Mouse (Mus musculus) liver, adult 2 months (tissue): ENCODE measurements around the gene Tenm3. TPM values are rescaled to one million over a fixed set of nuclear protein-coding genes. Genes with fewer than 3 reads are reported as not detected.

Experiments
- DNase-seq: peaks from one replicate; pipeline ENCODE4 v3.0.0-alpha.2; 2011; ENCODE audit warnings: low read depth, low spot score; ENCODE audit errors: extremely low read depth
- H3K27ac ChIP-seq: fragments of 200-500 bp; replicated peaks from 2 replicates; pipeline ENCODE4 v1.5.1; 2012; ENCODE audit warnings: low read depth, mild to moderate bottlenecking, control low read depth, inconsistent platforms, low read length; ENCODE audit not compliant: insufficient read depth
- H3K27me3 ChIP-seq: fragments of 200-500 bp; 2 replicates; pipeline ENCODE4 v1.6.1; 2012; ENCODE audit warnings: mild to moderate bottlenecking, moderate library complexity, low read length, inconsistent platforms; ENCODE audit not compliant: control insufficient read depth, insufficient read depth
- H3K36me3 ChIP-seq: fragments of 200-500 bp; 2 replicates; pipeline ENCODE4 v1.6.1; 2012; ENCODE audit warnings: low read length, inconsistent platforms; ENCODE audit not compliant: control insufficient read depth, insufficient read depth
- H3K4me1 ChIP-seq: fragments of 200-500 bp; 2 replicates; pipeline ENCODE4 v1.6.1; 2011; ENCODE audit warnings: low read length; ENCODE audit not compliant: control insufficient read depth, insufficient read depth
- H3K4me3 ChIP-seq: fragments of 200-500 bp; 2 replicates; pipeline ENCODE4 v1.5.1; 2011; ENCODE audit warnings: low read depth, mild to moderate bottlenecking, control low read depth, low read length, moderate library complexity; ENCODE audit not compliant: insufficient read depth
- H3K79me2 ChIP-seq: fragments of 200-500 bp; 2 replicates; pipeline ENCODE4 v1.6.1; 2012; ENCODE audit warnings: inconsistent platforms, mild to moderate bottlenecking, low read length, moderate library complexity; ENCODE audit not compliant: control insufficient read depth, insufficient read depth
- H3K9ac ChIP-seq: fragments of 200-500 bp; 2 replicates; pipeline ENCODE4 v1.6.1; 2012; ENCODE audit warnings: low read depth, mild to moderate bottlenecking, control low read depth, inconsistent platforms, low read length
- CTCF ChIP-seq: fragments of 200-500 bp; IDR thresholded peaks from 2 replicates; pipeline ENCODE4 v1.5.1; 2011; ENCODE audit warnings: low read depth, low read length, control low read depth
- POLR2A ChIP-seq: fragments of 200-500 bp; IDR thresholded peaks from 2 replicates; pipeline ENCODE4 v1.6.1; 2011; ENCODE audit warnings: low read length, control low read depth; ENCODE audit not compliant: insufficient read depth; ENCODE audit errors: extremely low read depth
- WGBS: fragments of 180-500 bp; shearing (Covaris S2); methylation state at CpG from one replicate; pipeline ENCODE4 v1.1.7; 2018; 5-methylcytosine and 5-hydroxymethylcytosine counted together
- polyA plus RNA-seq: library from polyadenylated mRNA; depleted of rRNA; stranded (reverse); fragments of >200 nt; gene quantifications from 2 replicates; pipeline ENCODE4 v1.2.3, GENCODE M21; 2012
- total RNA-seq: library from RNA; depleted of rRNA; stranded (reverse); fragments of >200 nt; gene quantifications from 2 replicates; pipeline ENCODE4 v1.2.3, GENCODE M21; 2014

The Tenm3 gene
- total and polyA plus RNA-seq, 2 experiments = 5.3 to 12.5 TPM

- peaks cover 2% of the 10 kb centered on the region; the same call in 1 of the 2 replicates for H3K79me2 ChIP-seq
- H3K36me3 ChIP-seq = no peaks in the 10 kb centered on the region
- peak; percentile 96 for DNase-seq
- peak overlapping the region; percentile 6; the same call in 1 of the 2 replicates for H3K27ac ChIP-seq
- H3K4me1 ChIP-seq = peaks cover 8% of the 10 kb centered on the region
- no peaks in the 10 kb centered on the region for H3K27me3 ChIP-seq
- H3K9ac ChIP-seq = no peak overlapping the region
- H3K4me3 ChIP-seq = no peak overlapping the region
- no peak for TF ChIP-seq POLR2A
- TF ChIP-seq CTCF = no peak
Measured at GRCm38 (mm10) chr8:48517431-48517830, 326.3 kb downstream of the Tenm3 start.

GRCm38 (mm10) chr8:48514230-48514629 lies 329.5 kb downstream of the Tenm3 start:
- no peak for DNase-seq
- no peak overlapping the region for H3K27ac ChIP-seq
- no peak overlapping the region for H3K4me3 ChIP-seq
- H3K27me3 ChIP-seq = no peaks in the 10 kb centered on the region
- no peaks in the 10 kb centered on the region for H3K36me3 ChIP-seq
- H3K9ac ChIP-seq = no peak overlapping the region
- WGBS = 79% methylated on average over 4 of the region's 4 CpGs
- H3K79me2 ChIP-seq = peaks cover 2% of the 10 kb centered on the region; the same call in 1 of the 2 replicates
- H3K4me1 ChIP-seq = peaks cover 8% of the 10 kb centered on the region
- TF ChIP-seq POLR2A = no peak
- no peak for TF ChIP-seq CTCF

GRCm38 (mm10) chr8:48513801-48514200 lies 329.9 kb downstream of the Tenm3 start:
- Histone ChIP-seq H3K4me1 (peaks cover 8% of the 10 kb centered on the region), H3K27ac (no peak overlapping the region), H3K27me3 (no peaks in the 10 kb centered on the region), H3K4me3 (no peak overlapping the region), H3K79me2 (peaks cover 2% of the 10 kb centered on the region; the same call in 1 of the 2 replicates), H3K9ac (no peak overlapping the region), H3K36me3 (no peaks in the 10 kb centered on the region)
- no peak for DNase-seq
- WGBS = 90% methylated on average over 7 of the region's 7 CpGs
- TF ChIP-seq POLR2A = no peak
- no peak for TF ChIP-seq CTCF

GRCm38 (mm10) chr8:48511546-48511945 lies 332.2 kb downstream of the Tenm3 start:
- TF ChIP-seq CTCF = no peak
- no peak for TF ChIP-seq POLR2A
- no peaks in the 10 kb centered on the region for H3K36me3 ChIP-seq
- H3K27ac ChIP-seq = no peak overlapping the region
- no peaks in the 10 kb centered on the region for H3K4me1 ChIP-seq
- no peak overlapping the region for H3K9ac ChIP-seq
- WGBS = 94% methylated on average over 12 of the region's 12 CpGs
- H3K4me3 ChIP-seq = no peak overlapping the region
- no peaks in the 10 kb centered on the region for H3K27me3 ChIP-seq
- peaks cover 5% of the 10 kb centered on the region; the same call in 1 of the 2 replicates for H3K79me2 ChIP-seq
- DNase-seq = no peak

- Histone ChIP-seq H3K9ac (no peak overlapping the region), H3K4me1 (no peaks in the 10 kb centered on the region), H3K36me3 (no peaks in the 10 kb centered on the region), H3K27me3 (no peaks in the 10 kb centered on the region), H3K4me3 (no peak overlapping the region), H3K79me2 (peaks cover 5% of the 10 kb centered on the region; the same call in 1 of the 2 replicates), H3K27ac (no peak overlapping the region)
- DNase-seq = no peak
- TF ChIP-seq CTCF (no peak), POLR2A (no peak)
- WGBS = 92% methylated on average over 14 of the region's 14 CpGs
Measured at GRCm38 (mm10) chr8:48511137-48511536, 332.6 kb downstream of the Tenm3 start.
